Mouse (Mus musculus) c-Kit-positive CD71-negative TER-119-negative erythroid progenitor cells, embryonic 14.5 days (primary cell): Measurements from ENCODE around the gene Gm5934.
"Not testable (repeated sequence)": the region's sequence is repeated elsewhere in the genome, so short reads cannot be mapped to it uniquely, and the experiment has no call there.

ENCODE experiments used
- DNase-seq: peaks from one replicate; pipeline ENCODE4 v3.0.0-alpha.2; 2013; ENCODE audit warnings: low read depth

Gm5934 gene

GRCm38 (mm10) chrX:24500660-24501059, at the start of gene Gm5934:
Gene Gm5934 (minus strand): TSS chrX:24500760.
- DNase-seq, result not testable (repeated sequence)
